Mouse (Mus musculus): Measurements from ENCODE around the gene A930002H24Rik. TPM values are rescaled to one million over a fixed set of nuclear protein-coding genes. Genes with fewer than 3 reads are reported as not detected.
"Not testable (repeated sequence)": the region's sequence is repeated elsewhere in the genome, so short reads cannot be mapped to it uniquely, and the experiment has no call there.

Gene A930002H24Rik
- polyA plus RNA-seq, 1 experiment from 2014 or later = 1.3 TPM

DNA sequence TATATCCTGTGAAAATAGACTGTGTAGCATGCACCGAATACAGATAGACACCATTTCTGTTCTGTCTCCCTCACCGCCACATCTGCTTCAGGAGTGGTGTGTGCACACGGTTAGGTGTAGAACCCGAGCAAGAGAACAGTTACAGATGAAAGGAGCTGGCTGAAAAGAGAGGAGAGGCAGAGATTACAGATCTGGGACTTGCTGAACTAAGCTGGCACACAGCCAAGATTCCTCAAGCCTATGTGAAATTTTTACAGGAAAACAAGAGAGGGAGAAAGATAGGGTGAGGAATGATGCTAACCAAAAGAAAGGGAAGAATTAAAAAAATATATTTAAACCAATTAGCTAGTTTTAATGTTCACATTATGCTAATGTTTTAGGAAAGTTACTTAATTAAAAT is 2.6 kb downstream of the A930002H24Rik start:
- Histone ChIP-seq H3K4me2 (no peak overlapping the region), H3K27me3 (no peaks in the 10 kb centered on the region), H3K36me3 (no peaks in the 10 kb centered on the region), H3K9me3 (no peaks in the 10 kb centered on the region), H3K27ac (no peak overlapping the region), H3K9ac (no peak overlapping the region), H3K4me3 (no peak overlapping the region), H3K4me1 (peaks cover 8% of the 10 kb centered on the region; the same call in 1 of the 2 replicates)
- 39% methylated on average over 4 of the region's 4 CpGs for WGBS
- ATAC-seq (ENCODE audit: insufficient number of reproducible peaks, insufficient read depth, low FRiP score, low TSS enrichment, low read depth) = no peak

DNA sequence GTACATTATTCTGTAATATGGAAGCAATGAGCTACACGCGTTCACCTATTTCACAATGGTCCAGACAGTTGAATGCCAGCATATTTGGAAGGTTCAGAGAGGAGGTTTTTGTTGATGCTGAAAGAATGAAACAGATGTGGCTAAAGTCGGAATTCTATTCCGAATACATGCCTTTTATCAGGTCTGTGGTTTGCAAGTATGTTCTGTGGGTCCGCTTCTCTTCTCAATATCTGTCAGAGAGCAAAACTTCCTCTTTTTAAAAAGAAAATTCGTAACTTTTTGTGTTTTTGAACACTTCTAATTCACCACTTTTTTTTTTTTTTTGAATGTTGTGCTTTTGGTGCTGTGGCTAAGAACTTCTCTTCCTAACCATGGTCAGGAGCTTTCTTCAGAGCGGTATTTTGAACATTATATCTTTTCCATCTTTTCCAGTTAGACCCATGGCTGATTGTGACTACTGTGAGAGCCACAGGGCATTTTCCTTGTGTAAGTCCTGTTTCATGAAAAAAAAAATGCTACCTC is 6.5 kb downstream of the A930002H24Rik start:
- H3K4me3 ChIP-seq = no peak overlapping the region
- WGBS = 77% methylated on average over 7 of the region's 7 CpGs
- H3K9me3 ChIP-seq = no peaks in the 10 kb centered on the region
- H3K4me2 ChIP-seq = no peak overlapping the region
- H3K9ac ChIP-seq = no peak overlapping the region
- no peaks in the 10 kb centered on the region for H3K36me3 ChIP-seq
- H3K4me1 ChIP-seq = peaks cover 3% of the 10 kb centered on the region; the same call in 1 of the 2 replicates
- ATAC-seq (ENCODE audit: insufficient number of reproducible peaks, insufficient read depth, low FRiP score, low TSS enrichment, low read depth) = no peak
- H3K27me3 ChIP-seq = no peaks in the 10 kb centered on the region
- no peak overlapping the region for H3K27ac ChIP-seq

DNA sequence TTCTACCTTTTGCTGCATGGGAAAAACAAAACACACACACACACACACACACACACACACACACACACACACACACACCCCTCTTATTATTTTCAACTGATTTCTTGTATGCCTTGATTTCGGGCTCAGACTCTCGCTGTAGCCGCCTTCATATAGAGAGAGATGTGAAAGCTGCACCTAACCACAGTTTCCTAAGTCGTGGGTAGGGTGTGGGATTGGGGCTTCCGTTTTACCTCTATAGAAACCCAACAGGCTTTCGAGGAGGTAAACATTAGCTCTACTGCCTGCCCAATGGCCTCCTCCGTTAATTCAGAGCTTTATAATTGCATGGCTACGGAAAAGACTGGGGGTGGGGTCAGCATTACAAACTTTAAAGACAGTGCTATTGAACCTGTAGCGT is 13.6 kb downstream of the A930002H24Rik start:
- no peaks in the 10 kb centered on the region for H3K4me1 ChIP-seq
- H3K27me3 ChIP-seq = no peaks in the 10 kb centered on the region
- H3K27ac ChIP-seq = no peak overlapping the region
- H3K9ac ChIP-seq = peak overlapping the region; percentile 89; the same call in 1 of the 2 replicates
- no peaks in the 10 kb centered on the region for H3K9me3 ChIP-seq
- ATAC-seq (ENCODE audit: insufficient number of reproducible peaks, insufficient read depth, low FRiP score, low TSS enrichment, low read depth) = no peak
- H3K4me2 ChIP-seq = peak overlapping the region; percentile 66
- WGBS = 86% methylated on average over 9 of the region's 9 CpGs
- no peak overlapping the region; the same call in 1 of the 2 replicates for H3K4me3 ChIP-seq
- H3K36me3 ChIP-seq = no peaks in the 10 kb centered on the region

- peak overlapping the region; percentile 66 for H3K4me2 ChIP-seq
- peak overlapping the region; percentile 89 for H3K9ac ChIP-seq
- H3K4me3 ChIP-seq = peak overlapping the region; percentile 68
- ATAC-seq (ENCODE audit: insufficient number of reproducible peaks, insufficient read depth, low FRiP score, low TSS enrichment, low read depth) = peak; percentile 100
- H3K4me1 ChIP-seq = no peaks in the 10 kb centered on the region
- WGBS = under 1% methylated on average over 22 of the region's 22 CpGs
- H3K9me3 ChIP-seq = no peaks in the 10 kb centered on the region
- no peaks in the 10 kb centered on the region for H3K27me3 ChIP-seq
- no peaks in the 10 kb centered on the region for H3K36me3 ChIP-seq
- H3K27ac ChIP-seq = peak overlapping the region; percentile 80
Measured at GRCm38 (mm10) chr17:63849566-63849965, 14.0 kb downstream of the A930002H24Rik start.

GRCm38 (mm10) chr17:63849151-63849550 is 14.4 kb downstream of the A930002H24Rik start:
- Histone ChIP-seq H3K4me3 (peak overlapping the region; percentile 68), H3K27ac (peak overlapping the region; percentile 80), H3K9me3 (no peaks in the 10 kb centered on the region), H3K4me1 (no peaks in the 10 kb centered on the region), H3K9ac (peak overlapping the region; percentile 89), H3K36me3 (no peaks in the 10 kb centered on the region), H3K4me2 (peak overlapping the region; percentile 66), H3K27me3 (no peaks in the 10 kb centered on the region)
- ATAC-seq (ENCODE audit: insufficient number of reproducible peaks, insufficient read depth, low FRiP score, low TSS enrichment, low read depth) = no peak
- 7% methylated on average over 6 of the region's 6 CpGs for WGBS

GRCm38 (mm10) chr17:63845766-63846165 is 17.8 kb downstream of the A930002H24Rik start:
- H3K36me3 ChIP-seq; ATAC-seq (ENCODE audit: insufficient number of reproducible peaks, insufficient read depth, low FRiP score, low TSS enrichment, low read depth); H3K4me2 ChIP-seq; H3K27me3 ChIP-seq; H3K4me1 ChIP-seq; H3K4me3 ChIP-seq; H3K9me3 ChIP-seq; H3K9ac ChIP-seq; H3K27ac ChIP-seq: not testable (repeated sequence)
- 93% methylated on average over 3 of the region's 3 CpGs for WGBS

- H3K4me2 ChIP-seq = no peak overlapping the region
- H3K4me3 ChIP-seq = no peak overlapping the region
- no peak overlapping the region for H3K27ac ChIP-seq
- no peaks in the 10 kb centered on the region for H3K27me3 ChIP-seq
- WGBS = 85% methylated on average over 5 of the region's 5 CpGs
- H3K9ac ChIP-seq = no peak overlapping the region
- H3K36me3 ChIP-seq = no peaks in the 10 kb centered on the region
- ATAC-seq (ENCODE audit: insufficient number of reproducible peaks, insufficient read depth, low FRiP score, low TSS enrichment, low read depth) = no peak
- no peaks in the 10 kb centered on the region; the same call in 1 of the 2 replicates for H3K9me3 ChIP-seq
- H3K4me1 ChIP-seq = no peaks in the 10 kb centered on the region
Measured at GRCm38 (mm10) chr17:63844936-63845335, 18.7 kb downstream of the A930002H24Rik start.

DNA sequence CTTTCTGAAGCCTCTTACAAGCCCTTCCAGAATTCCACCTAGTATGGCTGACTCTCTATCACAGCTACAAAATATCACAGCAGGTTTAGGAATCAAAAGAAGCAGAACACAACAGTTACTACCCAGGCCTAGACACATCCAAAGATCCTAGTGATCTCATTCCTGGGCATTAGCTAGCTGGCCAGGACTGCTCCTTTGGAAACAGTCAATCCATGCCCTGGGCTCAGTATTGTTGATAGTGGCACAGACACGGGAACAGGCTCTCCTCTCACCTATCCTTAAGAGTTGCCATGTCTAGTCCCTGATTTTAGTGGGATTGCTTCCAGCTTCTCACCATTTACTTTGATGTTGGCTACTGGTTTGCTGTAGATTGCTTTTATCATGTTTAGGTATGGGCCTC is 21.4 kb downstream of the A930002H24Rik start:
- Histone ChIP-seq H3K4me1 (no peaks in the 10 kb centered on the region), H3K9ac (no peak overlapping the region), H3K36me3 (no peaks in the 10 kb centered on the region), H3K4me3 (no peak overlapping the region), H3K27me3 (no peaks in the 10 kb centered on the region), H3K27ac (no peak overlapping the region), H3K9me3 (no peaks in the 10 kb centered on the region; the same call in 1 of the 2 replicates), H3K4me2 (no peak overlapping the region)
- WGBS = 82% methylated on average over 1 of the region's 1 CpGs
- ATAC-seq (ENCODE audit: insufficient number of reproducible peaks, insufficient read depth, low FRiP score, low TSS enrichment, low read depth) = no peak

- WGBS = 93% methylated on average over 3 of the region's 3 CpGs
- Histone ChIP-seq H3K9me3 (no peaks in the 10 kb centered on the region; the same call in 1 of the 2 replicates), H3K36me3 (no peaks in the 10 kb centered on the region), H3K4me2 (no peak overlapping the region), H3K27me3 (no peaks in the 10 kb centered on the region), H3K4me1 (no peaks in the 10 kb centered on the region), H3K9ac (no peak overlapping the region), H3K4me3 (no peak overlapping the region), H3K27ac (no peak overlapping the region)
- no peak for ATAC-seq (ENCODE audit: insufficient number of reproducible peaks, insufficient read depth, low FRiP score, low TSS enrichment, low read depth)
Measured at GRCm38 (mm10) chr17:63839636-63840269, 23.8 kb downstream of the A930002H24Rik start.

DNA sequence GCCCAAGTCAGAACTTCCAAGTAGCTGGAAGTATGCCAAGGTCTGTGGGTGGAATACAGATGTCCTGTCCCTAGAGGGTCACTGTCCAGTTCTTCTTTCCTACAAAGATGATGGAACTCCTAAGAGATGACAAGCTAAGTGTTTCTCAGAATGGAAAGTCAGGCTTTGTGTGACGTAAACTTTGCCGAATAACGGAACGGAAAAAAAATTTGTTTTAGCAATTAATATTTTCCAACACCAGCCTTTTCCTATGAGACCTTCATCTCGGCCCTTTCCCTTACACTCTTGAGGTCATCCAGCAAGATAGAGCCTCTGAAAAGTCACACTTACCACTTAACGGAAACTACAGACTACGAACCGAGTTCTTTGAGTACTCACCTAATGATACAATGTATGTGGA is 25.4 kb downstream of the A930002H24Rik start:
- WGBS = 88% methylated on average over 8 of the region's 8 CpGs
- Histone ChIP-seq H3K36me3 (no peaks in the 10 kb centered on the region), H3K27me3 (no peaks in the 10 kb centered on the region), H3K4me1 (no peaks in the 10 kb centered on the region), H3K4me2 (no peak overlapping the region), H3K9me3 (no peaks in the 10 kb centered on the region; the same call in 1 of the 2 replicates), H3K9ac (no peak overlapping the region), H3K4me3 (no peak overlapping the region), H3K27ac (no peak overlapping the region)
- ATAC-seq (ENCODE audit: insufficient number of reproducible peaks, insufficient read depth, low FRiP score, low TSS enrichment, low read depth) = no peak

DNA sequence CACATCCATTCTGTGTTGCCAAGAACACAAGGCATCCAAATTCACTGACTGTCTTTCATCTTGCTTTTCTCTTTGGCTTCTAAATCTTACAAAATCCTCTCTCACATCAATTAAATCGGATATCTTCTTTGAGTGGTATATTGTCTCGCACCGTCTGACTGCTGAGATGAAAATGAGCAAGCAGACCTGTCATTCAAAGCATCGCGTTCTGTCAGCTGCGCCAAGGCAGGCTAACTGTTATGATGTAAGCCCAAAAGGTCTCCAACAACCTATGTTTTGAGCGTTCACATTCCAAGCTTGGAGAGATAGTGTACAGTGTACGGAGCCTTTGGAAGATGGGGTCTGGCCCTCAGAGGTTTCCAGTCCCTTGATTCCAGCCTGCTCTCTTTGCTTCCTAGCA is 26.9 kb downstream of the A930002H24Rik start:
- H3K27me3 ChIP-seq = no peaks in the 10 kb centered on the region
- no peaks in the 10 kb centered on the region for H3K36me3 ChIP-seq
- no peak overlapping the region for H3K9ac ChIP-seq
- no peak overlapping the region for H3K4me2 ChIP-seq
- H3K9me3 ChIP-seq = no peaks in the 10 kb centered on the region; the same call in 1 of the 2 replicates
- no peak for ATAC-seq (ENCODE audit: insufficient number of reproducible peaks, insufficient read depth, low FRiP score, low TSS enrichment, low read depth)
- no peak overlapping the region for H3K4me3 ChIP-seq
- 84% methylated on average over 8 of the region's 8 CpGs for WGBS
- no peak overlapping the region for H3K27ac ChIP-seq
- no peaks in the 10 kb centered on the region for H3K4me1 ChIP-seq

- Histone ChIP-seq H3K9me3 (no peaks in the 10 kb centered on the region; the same call in 1 of the 2 replicates), H3K4me1 (no peaks in the 10 kb centered on the region), H3K27ac (no peak overlapping the region), H3K4me3 (no peak overlapping the region), H3K4me2 (no peak overlapping the region), H3K9ac (no peak overlapping the region), H3K36me3 (no peaks in the 10 kb centered on the region), H3K27me3 (no peaks in the 10 kb centered on the region)
- WGBS = 67% methylated on average over 2 of the region's 2 CpGs
- no peak for ATAC-seq (ENCODE audit: insufficient number of reproducible peaks, insufficient read depth, low FRiP score, low TSS enrichment, low read depth)
Measured at GRCm38 (mm10) chr17:63836223-63836622, 27.4 kb downstream of the A930002H24Rik start.

All from embryonic facial prominence, embryonic 13.5 days (tissue).